Mouse (Mus musculus) embryo, embryonic 11.5 days (tissue): ENCODE data around the gene Olfr959.
A peak's percentile ranks its signal among the peaks of the same experiment; 100 is the strongest.

ENCODE experiments used
- DNase-seq: peaks from one replicate; pipeline ENCODE4 v3.0.0-alpha.2; 2012; ENCODE audit warnings: low read depth, low spot score

Gene Olfr959

DNA sequence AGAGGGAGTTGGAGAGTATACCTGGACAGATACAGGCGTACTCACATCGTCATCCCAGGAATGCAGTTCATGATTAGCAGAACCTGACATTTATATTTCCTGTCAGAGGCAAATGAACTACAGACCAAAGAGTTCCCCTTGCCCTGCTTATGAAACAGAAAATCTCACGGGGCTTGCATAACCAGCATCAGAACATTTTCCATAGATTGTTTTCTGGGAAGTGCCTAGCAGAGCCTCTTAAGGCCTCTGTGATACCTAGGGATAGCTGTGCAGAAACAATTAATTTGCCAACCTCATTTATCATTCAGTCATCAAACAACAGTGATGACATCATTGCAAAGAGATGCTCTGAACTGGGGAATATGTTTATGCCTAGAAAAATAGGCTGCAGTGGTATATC, at the start of gene Olfr959:
TSS of gene Olfr959 (minus strand) at position 101 of the 400 bp plus-strand sequence.
- no peak for DNase-seq

DNA sequence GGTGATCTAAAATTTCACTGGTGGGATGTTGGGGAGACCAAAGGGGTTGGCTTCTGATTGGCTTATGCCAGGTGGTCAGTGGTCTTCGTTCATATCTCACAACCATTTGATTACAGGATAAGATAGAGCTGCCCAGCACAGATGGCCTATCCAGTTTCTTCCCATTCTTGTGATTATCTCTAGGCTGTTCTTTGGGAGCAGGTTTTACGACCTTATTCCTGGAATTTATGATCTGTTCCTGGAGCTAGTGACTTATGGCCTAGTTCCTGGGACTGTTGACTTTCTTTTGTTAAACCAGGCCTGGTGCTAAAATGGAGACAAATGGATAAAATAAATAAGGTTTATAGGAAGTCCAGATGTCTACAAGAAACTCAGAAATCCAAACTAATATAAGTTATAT, 49.3 kb upstream of the Olfr959 start:
- no peak for DNase-seq

DNA sequence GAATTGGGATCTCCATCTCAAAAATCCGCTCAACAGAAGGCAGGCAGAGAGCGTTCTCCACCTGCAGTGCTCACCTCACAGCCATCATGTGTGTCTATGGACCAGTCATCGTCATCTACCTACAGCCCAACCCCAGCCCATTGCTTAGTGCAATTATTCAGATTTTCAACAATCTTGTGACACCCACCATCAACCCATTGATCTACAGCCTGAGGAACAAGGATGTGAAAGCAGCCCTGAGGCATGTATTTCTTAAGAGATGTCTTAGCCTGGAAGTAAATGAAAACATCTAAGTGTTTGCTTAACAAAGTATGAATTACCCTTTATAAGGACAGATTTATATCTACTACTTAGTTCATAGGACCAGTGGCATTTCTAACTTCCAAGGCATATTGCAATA, 48.4 kb upstream of the Olfr959 start:
- DNase-seq = no peak

DNA sequence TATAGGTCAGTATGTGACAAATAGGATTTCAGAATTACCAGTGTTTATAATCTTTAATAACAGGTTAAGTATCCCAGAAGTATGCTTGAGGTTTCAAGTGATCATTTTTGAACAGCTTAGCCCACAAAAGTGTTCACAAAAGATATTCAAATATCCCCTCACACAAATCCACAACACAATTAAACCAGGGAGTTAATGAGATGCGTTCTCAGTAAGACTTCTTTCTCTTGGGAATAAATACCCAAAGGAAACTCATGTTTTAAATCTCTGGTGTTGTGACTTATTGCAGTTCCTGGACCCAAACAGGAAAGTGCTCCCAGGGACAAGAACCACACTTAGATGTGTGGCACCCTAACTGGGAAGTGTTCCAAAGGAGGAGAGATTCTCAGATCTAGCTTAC, 45.7 kb upstream of the Olfr959 start, which contains the start of gene Olfr960:
TSS of gene Olfr960 (plus strand) at position 301 of the 400 bp plus-strand sequence.
- DNase-seq = no peak

DNA sequence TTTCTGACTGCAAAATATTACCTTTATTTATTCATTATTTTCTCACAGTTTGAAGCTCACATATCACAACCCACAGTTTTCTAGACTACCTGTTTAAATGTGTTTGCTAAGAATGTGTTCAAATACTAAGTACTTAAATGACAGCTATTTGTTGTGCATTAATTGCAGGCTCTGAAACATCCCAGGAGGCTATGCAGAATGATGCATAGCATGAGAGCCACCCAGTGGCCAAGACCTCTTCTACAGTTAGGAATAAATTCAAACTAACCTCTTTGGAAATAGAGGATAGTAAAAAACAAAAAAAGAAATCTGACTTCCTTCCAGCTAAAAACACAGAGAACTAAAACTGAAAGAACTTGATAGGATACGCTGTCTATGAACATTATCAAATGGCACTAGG, 36.6 kb upstream of the Olfr959 start:
- DNase-seq = no peak

DNA sequence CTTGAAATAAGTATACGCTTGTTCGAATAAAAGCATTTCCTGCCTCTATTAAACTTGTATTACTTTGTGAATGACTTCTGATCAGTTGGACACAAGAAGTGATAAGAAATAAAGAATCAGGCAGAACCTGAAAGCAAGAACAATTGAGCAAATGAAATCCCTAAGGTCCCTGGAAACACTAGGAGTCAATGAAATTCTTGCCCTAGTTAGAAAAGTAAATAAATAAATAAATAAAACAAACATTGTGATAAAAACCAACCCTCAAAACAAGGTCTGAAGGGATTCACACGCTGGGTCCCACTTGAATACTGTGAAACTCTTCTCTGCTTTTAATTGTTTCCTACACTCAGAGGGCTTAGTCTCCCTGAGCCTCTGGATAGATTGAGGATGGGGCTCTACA, 35.0 kb upstream of the Olfr959 start, which contains the start of gene Olfr148:
TSS of gene Olfr148 (plus strand) at position 301 of the 400 bp plus-strand sequence.
- DNase-seq = no peak

DNA sequence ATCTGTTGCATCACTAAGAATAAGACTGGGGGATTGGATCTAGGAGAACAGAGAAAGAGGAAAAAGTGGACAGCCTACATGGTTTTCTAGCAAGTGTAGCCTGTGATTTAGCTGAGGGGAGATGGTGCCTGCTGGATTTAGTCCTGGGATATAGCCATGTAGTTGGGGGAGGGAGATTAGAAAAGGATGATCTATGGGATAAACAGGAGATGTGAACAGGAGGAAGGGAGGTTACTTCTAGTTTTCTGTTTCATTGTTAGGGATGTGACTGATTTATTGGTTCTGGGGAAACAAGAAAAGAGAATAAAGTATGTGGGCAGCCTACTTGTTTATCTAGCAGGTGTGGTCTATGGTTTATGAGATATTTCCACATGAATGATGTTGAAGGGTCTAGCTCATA, 33.1 kb upstream of the Olfr959 start:
- DNase-seq = no peak

DNA sequence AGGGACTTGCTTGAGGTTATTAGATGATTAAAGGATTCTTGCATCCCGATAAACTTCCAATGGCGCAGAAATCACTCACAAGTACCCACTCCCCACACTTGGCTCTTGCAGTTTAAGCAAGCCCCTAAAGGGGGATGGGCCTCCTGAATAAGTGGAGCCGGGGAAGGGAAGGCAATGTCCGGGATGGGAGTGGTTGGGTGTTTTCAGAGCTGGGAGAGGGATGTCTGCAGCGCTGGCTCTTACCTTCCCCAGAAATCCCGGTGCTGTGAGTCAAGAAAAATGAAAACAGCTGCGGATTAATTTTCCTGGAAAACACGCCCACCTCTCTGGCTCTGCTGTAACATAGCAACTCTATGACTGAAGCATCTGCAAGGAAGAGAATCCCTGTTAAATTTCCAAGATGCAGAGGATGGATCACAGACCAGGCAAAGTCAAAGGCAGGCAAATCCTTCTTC, 28.7 kb upstream of the Olfr959 start, which contains the start of gene AW551984:
TSS of gene AW551984 (minus strand) at position 405 of the 455 bp plus-strand sequence.
- DNase-seq = peak; percentile 45

DNA sequence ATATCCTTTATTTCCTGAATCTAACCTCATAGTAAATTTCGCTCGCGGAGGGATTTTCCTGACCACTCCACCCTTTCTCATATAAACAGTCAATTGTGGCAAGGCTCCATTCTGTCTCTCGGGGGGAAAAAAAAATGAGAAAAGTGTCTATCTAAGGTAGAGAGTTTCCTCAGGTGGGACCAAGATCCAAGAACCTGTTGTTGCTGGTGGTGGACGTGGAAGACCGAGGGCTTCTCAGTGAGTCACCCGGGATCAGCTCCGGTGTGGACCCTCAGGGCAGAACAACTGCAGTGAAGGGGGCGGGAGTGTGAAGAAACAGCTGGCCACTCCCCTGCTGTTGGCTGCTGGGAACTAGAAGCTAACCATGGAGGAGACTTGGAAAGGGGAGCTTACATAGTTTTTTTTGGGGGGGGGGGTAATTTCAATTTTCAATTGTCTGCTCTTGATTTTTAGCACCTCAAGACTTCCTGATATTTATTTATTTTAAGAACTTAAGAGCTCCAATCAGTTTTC, 28.0 kb upstream of the Olfr959 start:
- peak; percentile 27 for DNase-seq

DNA sequence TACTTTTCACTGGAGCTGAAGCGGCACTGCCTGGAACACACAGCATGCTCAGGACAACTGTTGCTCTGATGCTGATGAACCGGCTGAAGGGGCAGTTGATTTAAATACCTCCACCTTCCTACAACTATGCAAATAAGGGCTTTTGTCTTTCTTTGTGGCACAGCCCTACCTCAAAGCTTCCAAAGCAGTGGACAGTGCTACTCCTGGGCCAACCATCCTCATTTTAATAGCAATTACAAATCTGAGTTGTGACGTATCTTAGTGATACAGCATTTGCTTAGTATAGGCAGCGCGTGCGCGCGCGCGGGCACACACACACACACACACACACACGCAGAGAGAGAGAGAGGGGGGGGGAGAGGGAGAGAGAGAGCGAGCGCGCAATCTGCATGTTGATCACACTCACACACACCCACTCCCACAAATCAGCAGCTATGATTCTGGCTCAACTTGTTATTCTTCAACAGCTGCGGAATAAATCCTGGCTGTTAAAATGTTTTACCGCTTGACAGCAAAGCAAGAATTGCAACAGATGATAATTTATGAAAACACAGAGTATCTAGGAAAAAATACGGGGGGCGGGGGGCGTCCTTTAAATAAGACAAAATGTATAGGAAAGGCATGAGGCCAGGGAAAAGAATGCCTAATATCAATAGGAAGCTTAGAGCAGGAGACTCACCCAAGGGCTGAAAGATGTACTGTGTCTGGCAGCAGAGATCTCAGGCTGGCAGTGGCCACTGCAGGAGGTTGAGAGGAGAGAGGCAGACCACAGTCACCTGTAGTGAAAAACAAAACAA, 27.4 kb upstream of the Olfr959 start:
- DNase-seq = peak; percentile 23

DNA sequence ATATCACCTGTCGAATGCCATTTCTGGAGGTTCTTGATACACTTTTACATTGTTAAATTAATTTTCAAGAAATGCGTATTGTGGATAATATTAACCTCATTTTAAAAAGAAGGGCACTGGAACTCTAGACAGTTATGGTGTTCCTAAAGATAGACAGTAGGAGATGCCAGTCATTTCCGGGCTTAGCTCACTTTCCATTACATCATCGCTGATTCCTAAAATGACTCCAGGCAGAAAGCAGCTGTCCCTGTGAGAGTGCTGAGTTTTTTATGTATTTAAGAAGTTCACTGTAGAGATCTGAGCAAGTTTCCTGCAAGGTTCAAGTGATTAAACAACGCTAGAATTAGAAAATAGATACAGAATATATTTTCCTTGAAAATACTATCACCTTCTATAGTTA, 1.7 kb upstream of the Olfr959 start:
- DNase-seq = no peak

DNA sequence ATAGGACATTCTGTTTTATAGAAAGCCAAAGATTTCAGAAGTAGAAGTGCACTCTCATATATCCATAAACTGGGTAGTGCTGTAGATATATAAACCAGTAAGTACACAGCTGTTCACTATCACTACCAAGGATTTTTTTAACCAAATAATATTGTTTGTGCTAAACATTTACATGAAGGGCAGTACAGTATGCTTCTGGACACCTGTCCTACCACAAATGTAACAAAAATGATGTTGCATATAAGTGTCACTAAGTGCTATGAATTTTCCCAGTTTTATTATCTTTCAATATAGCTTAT, 17.1 kb downstream of the Olfr959 start:
- DNase-seq = no peak

DNA sequence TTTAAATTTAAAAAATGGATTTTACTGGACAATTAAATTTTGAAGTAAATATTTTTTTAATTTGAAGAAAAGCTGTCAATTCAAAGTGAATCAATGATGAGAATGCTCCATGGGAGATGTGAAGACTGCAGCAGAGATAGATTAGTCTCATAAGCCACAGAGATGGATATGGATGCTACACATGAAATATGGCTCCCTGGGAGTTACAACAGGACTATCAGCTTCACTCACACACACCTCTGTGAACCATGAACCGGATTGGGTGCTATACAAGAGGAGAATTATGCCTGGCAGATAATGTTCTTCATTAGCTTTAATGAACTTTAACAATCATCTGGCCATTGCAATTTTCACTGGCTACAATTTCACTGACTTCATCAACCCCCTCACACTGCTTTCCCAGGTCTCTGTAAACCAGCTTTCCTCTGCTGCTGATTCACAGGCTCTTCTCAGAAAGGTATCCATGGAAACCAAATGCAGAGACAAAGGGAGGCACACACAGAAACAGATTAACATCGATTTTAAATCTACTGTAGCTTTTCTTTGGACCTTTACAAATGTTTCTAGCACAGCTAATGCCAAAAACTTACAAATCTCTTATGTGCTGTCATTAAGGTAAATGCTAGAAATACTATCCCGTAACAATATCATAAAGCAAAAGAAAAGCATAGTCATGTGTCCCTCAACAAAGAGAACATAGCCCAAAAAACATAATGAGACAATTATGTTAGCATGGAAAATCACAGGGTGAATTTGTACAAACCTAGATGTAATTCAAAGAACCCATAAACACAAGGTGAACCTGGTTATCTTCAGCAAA, 17.6 kb downstream of the Olfr959 start:
- DNase-seq = peak; percentile 1

DNA sequence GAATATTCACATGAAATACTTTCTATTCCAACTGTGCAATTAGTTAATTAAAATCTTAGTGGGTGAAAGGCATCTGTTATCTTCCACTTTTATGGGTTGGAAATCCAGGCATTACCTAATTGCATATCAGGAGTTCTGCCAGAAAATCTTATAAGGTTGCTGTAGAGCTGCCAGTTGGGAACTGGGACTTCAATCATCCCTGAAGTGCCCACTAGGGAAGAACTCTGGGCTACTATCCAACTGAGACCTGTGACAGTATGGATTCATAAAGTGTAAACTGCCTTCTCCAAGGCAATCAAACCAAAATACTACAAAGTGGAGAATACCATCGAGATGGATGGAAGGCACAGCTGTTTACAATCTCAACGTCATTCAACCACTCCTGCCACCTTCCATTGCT, 21.4 kb downstream of the Olfr959 start, which contains the start of gene Olfr958:
TSS of gene Olfr958 (minus strand) at position 109 of the 400 bp plus-strand sequence.
- DNase-seq = no peak

DNA sequence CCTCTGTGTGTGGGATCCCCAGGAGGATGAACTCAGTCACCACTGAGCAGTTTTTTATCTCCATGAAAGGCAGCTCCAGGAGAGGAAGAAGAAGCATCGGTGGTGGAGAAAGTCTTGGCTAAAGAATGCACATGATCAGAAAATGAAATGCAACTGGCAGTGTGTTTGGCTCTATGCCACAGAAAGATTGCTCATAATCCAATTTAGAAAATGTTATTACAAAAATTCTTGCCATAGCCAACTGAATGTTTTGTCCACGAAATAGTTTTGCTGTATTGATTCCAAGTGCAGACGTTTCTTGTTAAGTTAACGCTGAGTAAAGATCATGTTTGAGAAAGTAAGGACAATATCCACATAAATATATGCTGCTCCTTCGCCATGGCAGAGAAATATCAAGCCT, 24.6 kb downstream of the Olfr959 start:
- no peak for DNase-seq

DNA sequence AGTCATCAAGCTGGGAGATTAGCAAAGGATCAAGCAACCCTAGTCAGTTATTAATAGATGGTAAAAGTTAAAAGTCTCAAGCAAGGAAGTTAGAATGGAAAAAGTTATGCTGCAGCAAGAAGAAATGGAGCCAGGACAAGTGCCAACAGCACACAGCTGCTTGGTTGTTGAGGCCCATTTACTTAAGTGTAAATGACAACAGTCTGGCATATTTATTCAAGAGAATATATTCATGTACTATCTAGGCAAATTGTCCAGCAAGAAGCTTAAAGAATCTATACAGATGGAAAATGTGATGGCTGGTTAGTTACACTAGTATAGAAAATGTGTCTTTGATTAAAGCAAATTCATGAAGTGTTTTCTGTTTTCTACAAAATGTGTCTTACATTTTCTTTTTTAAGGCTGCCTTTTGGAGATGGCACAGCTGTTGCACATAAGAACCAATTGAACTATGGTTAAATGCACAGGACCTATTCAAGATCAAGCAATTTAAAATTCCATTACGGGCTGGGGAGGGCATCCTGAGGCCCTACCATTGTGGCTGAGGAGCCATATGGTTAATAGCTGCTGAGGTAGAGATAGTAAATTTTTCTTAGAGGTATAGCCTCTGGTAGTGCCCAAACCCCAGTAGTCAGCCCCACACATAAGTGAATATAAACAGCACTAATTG, 51.6 kb downstream of the Olfr959 start:
- no peak for DNase-seq
